Mouse (Mus musculus): Measurements from ENCODE around the gene Notum.

Gene Notum

GRCm38 (mm10) chr11:120633520-120634343, 27.2 kb downstream of the Notum start, which contains the start of gene Mafg:
Mafg (minus strand) TSS chr11:120633600.
- DNase-seq (ENCODE audit: low read depth): peak; percentile 95

GRCm38 (mm10) chr11:120632559-120633519, 28.1 kb downstream of the Notum start:
- peak; percentile 77 for DNase-seq (ENCODE audit: low read depth)

GRCm38 (mm10) chr11:120631726-120632448, 29.1 kb downstream of the Notum start:
- peak; percentile 61 for DNase-seq (ENCODE audit: low read depth)

GRCm38 (mm10) chr11:120630881-120631725, 29.9 kb downstream of the Notum start:
- peak; percentile 85 for DNase-seq (ENCODE audit: low read depth)

- DNase-seq (ENCODE audit: low read depth): peak; percentile 64
Observed at GRCm38 (mm10) chr11:120630401-120630871, 30.5 kb downstream of the Notum start.

GRCm38 (mm10) chr11:120629911-120630310, 31.1 kb downstream of the Notum start:
- peak; percentile 61 for DNase-seq (ENCODE audit: low read depth)

GRCm38 (mm10) chr11:120629341-120629730, 31.6 kb downstream of the Notum start:
- DNase-seq (ENCODE audit: low read depth): peak; percentile 81

GRCm38 (mm10) chr11:120628601-120629340, 32.2 kb downstream of the Notum start:
- no peak for DNase-seq (ENCODE audit: low read depth)

- DNase-seq (ENCODE audit: low read depth): peak; percentile 88
Observed at GRCm38 (mm10) chr11:120627468-120628300, 33.3 kb downstream of the Notum start.

- peak; percentile 28 for DNase-seq (ENCODE audit: low read depth)
Observed at GRCm38 (mm10) chr11:120626785-120627467, 34.0 kb downstream of the Notum start.

GRCm38 (mm10) chr11:120625152-120625775, 35.7 kb downstream of the Notum start, which contains the start of gene Sirt7:
Sirt7 (minus strand) TSS chr11:120625240.
- DNase-seq (ENCODE audit: low read depth): peak; percentile 26

GRCm38 (mm10) chr11:120624680-120625111, 36.3 kb downstream of the Notum start:
- peak; percentile 93 for DNase-seq (ENCODE audit: low read depth)

GRCm38 (mm10) chr11:120623961-120624679, 36.9 kb downstream of the Notum start:
- peak; percentile 83 for DNase-seq (ENCODE audit: low read depth)

GRCm38 (mm10) chr11:120622805-120623204, 38.2 kb downstream of the Notum start:
- no peak for DNase-seq (ENCODE audit: low read depth)

- DNase-seq (ENCODE audit: low read depth): no peak
Observed at GRCm38 (mm10) chr11:120620195-120620594, 40.8 kb downstream of the Notum start.

GRCm38 (mm10) chr11:120618619-120619535, 42.1 kb downstream of the Notum start:
- DNase-seq (ENCODE audit: low read depth): no peak
